Mouse (Mus musculus) left cerebral cortex, adult 6 months (tissue): ENCODE results near the gene Gm21028. TPM values are rescaled to one million over a fixed set of nuclear protein-coding genes. Genes with fewer than 3 reads are reported as not detected.

Source experiments
- long read RNA-seq, 2 experiments: library from polyadenylated mRNA; unstranded; transcript quantifications; one replicate each; pipeline ENCODE4 v2.0.0; 2019 to 2020
- polyA plus RNA-seq: library from polyadenylated mRNA; unstranded; fragments of <200 nt; fragmentation: Nextera tagmentation; gene quantifications from 2 replicates; pipeline ENCODE4 v1.2.3, GENCODE M21; 2021

Gm21028 gene
- polyA plus RNA-seq = not detected in 2 replicates
- long read RNA-seq, experiment 1 = 0 reads
- long read RNA-seq, experiment 2 = 0 reads

GRCm38 (mm10) chr7:42578488-42578887, at the start of gene Gm21028:
TSS of gene Gm21028 (minus strand) at chr7:42578588.

GRCm38 (mm10) chr7:42592413-42592812, 14.0 kb upstream of the Gm21028 start, which contains the start of gene Zfp977:
TSS of gene Zfp977 (minus strand) at chr7:42592547.

Other genes with a start within 250 kb of the Gm21028 start
- not detected in 2 replicates for gene 4933421I07Rik, start 130.5 kb downstream of the Gm21028 start, polyA plus RNA-seq
- 5.2 and 5.8 TPM in 2 replicates for gene Zfp141, start 72.8 kb downstream of the Gm21028 start, polyA plus RNA-seq
- 0.49 and 0.55 TPM in 2 replicates for gene Zfp977, start 14.0 kb upstream of the Gm21028 start, polyA plus RNA-seq
- gene Zfp976, start 64.0 kb upstream of the Gm21028 start, polyA plus RNA-seq = 0.67 and 0.70 TPM in 2 replicates
- 2.8 and 3.3 TPM in 2 replicates for gene Zfp975, start 114.2 kb upstream of the Gm21028 start, polyA plus RNA-seq
- 0.04 TPM in 1 of 2 replicates, not detected in the other for gene Gm17067, start 148.4 kb upstream of the Gm21028 start, polyA plus RNA-seq
- not detected in 2 replicates for gene Vmn2r62, start 214.9 kb upstream of the Gm21028 start, polyA plus RNA-seq